Mouse (Mus musculus): Measurements from ENCODE around the gene Defa2. TPM values are rescaled to one million over a fixed set of nuclear protein-coding genes. Genes with fewer than 3 reads are reported as not detected.
"Not testable (repeated sequence)": the region's sequence is repeated elsewhere in the genome, so short reads cannot be mapped to it uniquely, and the experiment has no call there.

Gene Defa2
- not detected for total RNA-seq (2021)

- intact Hi-C loops (cut with DNase I); DNase-seq: not testable (repeated sequence)
These were observed at the start of gene Defa2 for GRCm38 (mm10) chr8:21378215-21378614. Gene Defa2 (plus strand): TSS chr8:21378515.

GRCm38 (mm10) chr8:21391511-21391910 is 13.2 kb downstream of the Defa2 start, which contains the start of gene Defa33:
Gene Defa33 (plus strand): TSS chr8:21391811.
- intact Hi-C loops (cut with DNase I); DNase-seq: not testable (repeated sequence)

GRCm38 (mm10) chr8:21427111-21427510 is 48.8 kb downstream of the Defa2 start, which contains the start of gene Defa36:
Gene Defa36 (plus strand): TSS chr8:21427411.
- intact Hi-C loops (cut with DNase I); DNase-seq: not testable (repeated sequence)

Other genes with a start within 250 kb of the Defa2 start
- gene Defa30, start 243.9 kb upstream of the Defa2 start, total RNA-seq (2021) = not detected
- gene Defa22, start 216.2 kb upstream of the Defa2 start, total RNA-seq (2021) = not detected
- not detected for gene Defa31, start 186.9 kb upstream of the Defa2 start, total RNA-seq (2021)
- not detected for gene Gm15293, start 177.0 kb upstream of the Defa2 start, total RNA-seq (2021)
- gene Gm15292, start 128.8 kb upstream of the Defa2 start, total RNA-seq (2021) = not detected
- not detected for gene Defa27, start 63.0 kb upstream of the Defa2 start, total RNA-seq (2021)
- not detected for gene Defa29, start 51.5 kb upstream of the Defa2 start, total RNA-seq (2021)
- gene Defa33, start 13.3 kb downstream of the Defa2 start, total RNA-seq (2021) = not detected
- not detected for gene Defa36, start 48.9 kb downstream of the Defa2 start, total RNA-seq (2021)
- gene Gm7849, start 78.0 kb downstream of the Defa2 start, total RNA-seq (2021) = not detected
- gene Defa20, start 130.7 kb downstream of the Defa2 start, total RNA-seq (2021) = not detected
- gene Defa32, start 150.5 kb downstream of the Defa2 start, total RNA-seq (2021) = not detected
- gene Defa37, start 186.9 kb downstream of the Defa2 start, total RNA-seq (2021) = not detected
- not detected for gene Defa28, start 204.5 kb downstream of the Defa2 start, total RNA-seq (2021)
- gene Gm7861, start 216.0 kb downstream of the Defa2 start, total RNA-seq (2021) = not detected
- not detected for gene Defa26, start 239.7 kb downstream of the Defa2 start, total RNA-seq (2021)

Measured in heart, postnatal 10 days (tissue).